Mouse (Mus musculus) regulatory T cell (primary cell): Measurements from ENCODE around the gene Hmox2.
"Not testable (repeated sequence)": the region's sequence is repeated elsewhere in the genome, so short reads cannot be mapped to it uniquely, and the experiment has no call there.

Experiments used
- in situ Hi-C: fragments of 300-600 bp; cut with MboI, MseI; formaldehyde crosslinking; loops from one replicate; pipeline ENCODE4 v1.15.1; 2025; ENCODE audit warnings: high pct_unique_total_duplicates

Gene Hmox2

GRCm38 (mm10) chr16:4725780-4726527 lies at the start of gene Hmox2:
Hmox2 (plus strand) TSS chr16:4726361.
- in situ Hi-C loops, result no loop called here

GRCm38 (mm10) chr16:4676836-4677235 lies 49.3 kb upstream of the Hmox2 start:
- in situ Hi-C loops, result no loop called here

DNA sequence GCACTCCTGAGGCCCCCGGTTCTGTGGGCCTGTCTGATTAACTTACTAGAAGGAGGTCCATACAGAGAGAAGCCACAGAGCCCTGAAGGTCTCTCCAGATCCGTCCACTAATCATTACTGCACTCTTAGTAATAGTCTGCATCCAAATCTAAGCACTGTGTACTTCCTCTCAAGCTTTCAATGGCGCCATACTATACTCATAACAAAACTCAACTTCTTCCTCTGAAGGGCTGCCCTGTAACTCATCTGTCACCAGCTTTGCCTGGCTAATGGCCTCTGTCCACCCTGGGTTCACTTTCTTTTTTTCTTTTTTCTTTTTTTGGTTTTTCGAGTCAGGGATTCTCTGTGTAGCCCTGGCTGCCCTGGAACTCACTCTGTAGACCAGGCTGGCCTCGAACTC lies 48.1 kb upstream of the Hmox2 start:
- in situ Hi-C loops, result no loop called here

DNA sequence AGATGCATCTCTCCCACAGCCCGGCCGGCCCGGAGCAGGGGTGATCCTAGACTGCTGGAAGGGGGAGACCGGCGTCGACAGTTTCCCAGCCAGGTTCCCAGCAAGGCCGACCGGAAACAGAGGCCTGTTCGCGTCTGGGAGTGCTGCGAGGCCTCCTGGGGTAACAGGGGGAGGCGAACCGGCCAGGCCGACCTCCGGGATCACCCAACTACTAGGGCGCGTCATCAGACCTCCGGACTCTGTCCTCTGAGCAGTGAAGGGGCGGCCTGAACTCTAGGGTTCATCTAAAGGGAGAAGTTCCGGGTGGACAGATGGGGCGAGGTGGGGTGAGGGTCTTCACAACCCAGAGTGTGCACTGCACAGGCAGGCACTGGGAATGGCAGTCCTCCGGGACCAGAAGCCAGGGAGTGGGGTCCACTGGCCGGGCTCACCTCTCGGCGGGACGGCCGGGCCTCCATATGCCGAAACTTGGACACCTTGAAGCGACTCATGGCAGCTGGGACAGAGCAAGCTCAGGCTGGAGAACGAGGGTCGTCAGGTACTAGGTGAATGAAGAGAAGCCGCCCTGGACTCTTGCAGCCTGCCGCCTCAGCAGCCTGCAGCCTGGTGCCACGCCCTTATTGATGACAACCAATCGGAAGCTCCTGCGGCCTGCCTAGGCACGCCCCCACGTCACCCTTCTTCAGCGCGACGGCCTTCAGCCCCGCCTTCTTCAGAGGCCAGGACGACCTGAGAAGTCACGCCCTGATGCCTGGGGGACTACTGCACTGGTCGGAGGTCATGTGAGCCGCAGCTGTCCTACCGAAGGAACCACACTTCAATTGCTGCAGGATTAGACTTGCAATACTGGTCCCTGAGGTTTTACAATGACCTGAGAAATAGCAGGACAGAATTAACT lies 46.8 kb upstream of the Hmox2 start, which contains the start of gene Coro7:
TSS of gene Coro7 (minus strand) at position 657 of the 898 bp plus-strand sequence.
- in situ Hi-C loops, result no loop called here

DNA sequence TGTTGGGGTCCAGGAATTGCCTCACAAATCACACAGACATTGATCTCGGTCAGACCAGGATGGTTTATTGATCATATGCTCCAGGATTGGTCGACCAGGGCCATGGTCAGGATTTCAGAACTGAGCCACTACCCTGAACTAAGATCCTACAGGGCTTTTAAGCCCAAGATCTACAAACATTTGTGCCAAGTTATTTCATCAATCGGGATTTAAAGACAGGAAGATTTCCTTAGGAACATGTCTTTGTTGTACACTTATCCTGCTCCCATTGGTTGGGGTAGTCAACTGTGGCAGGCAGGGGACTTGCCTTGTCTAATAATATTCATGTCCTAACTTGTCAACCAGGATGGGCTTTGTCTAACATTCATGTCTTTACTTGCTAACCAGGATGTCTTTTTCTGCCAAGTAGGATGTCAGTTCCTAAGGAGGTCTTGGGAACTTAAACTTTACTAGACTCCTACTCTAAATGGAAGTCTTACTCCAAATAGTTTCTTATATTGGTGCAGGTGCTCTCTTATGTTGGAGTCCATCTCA lies 45.2 kb upstream of the Hmox2 start:
- in situ Hi-C loops, result not testable (repeated sequence)

DNA sequence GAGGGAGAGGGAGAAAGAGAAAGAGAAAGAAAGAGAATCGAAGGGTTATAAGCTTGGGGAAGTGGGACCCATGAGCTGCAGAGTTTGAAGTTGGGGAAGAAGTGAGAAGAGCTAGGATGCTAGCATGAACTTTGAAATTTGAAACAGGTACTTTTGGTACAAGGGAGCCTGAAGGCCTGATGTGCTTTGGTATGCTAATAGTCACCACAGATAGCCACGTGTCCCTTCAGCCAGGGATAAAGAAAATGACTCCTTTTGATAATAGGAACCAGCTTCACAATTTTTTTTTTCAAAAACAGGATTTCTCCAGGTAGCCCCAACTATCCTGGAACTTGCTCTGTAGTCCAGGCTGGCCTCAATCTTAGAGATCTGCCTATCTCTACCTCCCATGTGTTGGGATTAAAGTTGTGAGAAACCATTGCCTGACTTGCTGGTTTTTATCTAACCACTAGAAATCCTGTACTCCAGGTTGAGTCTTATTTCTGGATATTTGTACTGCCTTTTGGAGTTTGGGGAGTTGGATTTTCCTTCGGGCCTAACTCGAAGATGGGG lies 43.5 kb upstream of the Hmox2 start:
- in situ Hi-C loops, result no loop called here

GRCm38 (mm10) chr16:4683193-4683580 lies 43.0 kb upstream of the Hmox2 start:
- in situ Hi-C loops, result no loop called here

DNA sequence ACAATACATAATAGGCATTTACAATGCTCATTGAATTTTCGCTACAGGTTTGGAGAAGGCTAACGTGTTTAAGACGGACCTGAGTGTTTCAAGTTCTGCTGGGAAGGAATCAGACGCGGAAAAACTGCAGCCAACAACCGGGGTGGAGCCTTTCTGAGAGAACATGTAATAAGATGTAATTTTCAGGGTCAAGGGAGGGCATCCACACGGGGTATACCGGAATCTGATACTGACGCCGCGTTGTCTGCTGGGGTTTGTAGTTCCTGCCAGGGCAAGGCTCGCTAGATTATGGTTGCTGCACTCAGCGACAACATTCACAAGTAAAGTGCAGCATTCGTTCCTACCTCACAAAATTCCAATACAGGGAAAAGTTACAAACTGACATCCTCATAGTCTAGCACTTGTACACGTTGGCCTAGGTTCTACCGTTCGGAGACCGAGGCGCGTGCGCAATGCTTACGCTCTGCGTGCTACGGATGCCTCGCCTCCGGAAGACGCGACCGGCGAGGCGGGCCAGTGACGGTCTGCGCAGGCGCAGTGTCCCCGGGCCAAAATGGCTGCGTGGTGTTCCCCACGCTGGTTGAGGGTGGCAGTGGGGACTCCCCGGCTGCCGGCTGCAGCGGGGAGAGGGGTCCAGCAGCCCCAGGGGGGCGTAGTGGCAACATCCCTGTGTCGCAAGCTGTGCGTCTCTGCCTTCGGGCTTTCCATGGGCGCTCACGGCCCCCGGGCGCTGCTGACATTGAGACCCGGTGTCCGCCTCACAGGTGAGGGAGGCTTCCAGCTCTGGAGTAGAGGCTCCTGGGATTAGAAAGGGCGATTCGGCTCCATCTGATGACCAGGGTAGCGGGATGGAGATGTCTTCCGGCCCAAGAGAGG lies 42.3 kb upstream of the Hmox2 start:
- in situ Hi-C loops, result no loop called here

- in situ Hi-C loops, result no loop called here
Observed at GRCm38 (mm10) chr16:4684457-4684791, 41.7 kb upstream of the Hmox2 start.

GRCm38 (mm10) chr16:4689371-4689770 lies 36.8 kb upstream of the Hmox2 start:
- in situ Hi-C loops, result not testable (repeated sequence)

GRCm38 (mm10) chr16:4701211-4701610 lies 24.9 kb upstream of the Hmox2 start:
- in situ Hi-C loops, result no loop called here

DNA sequence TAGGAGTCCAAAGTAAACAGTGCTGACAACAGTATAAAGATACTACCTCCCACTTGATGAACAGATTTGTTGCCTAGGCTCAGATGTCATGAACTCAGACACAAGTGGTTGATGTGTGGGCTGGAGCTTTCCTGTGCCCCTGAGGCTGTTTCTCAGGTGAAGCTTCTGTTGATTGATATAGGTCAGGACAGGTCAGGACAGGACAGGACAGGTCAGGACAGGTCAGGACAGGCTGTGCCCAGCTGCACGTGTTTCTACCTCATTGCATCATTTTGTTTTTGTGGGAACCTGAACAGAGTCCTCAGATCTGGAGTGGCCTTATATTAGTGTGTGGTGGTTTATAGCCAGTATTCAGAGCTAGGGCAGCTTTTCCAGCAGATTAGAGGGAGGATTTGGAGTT lies 23.5 kb upstream of the Hmox2 start:
- in situ Hi-C loops, result no loop called here

DNA sequence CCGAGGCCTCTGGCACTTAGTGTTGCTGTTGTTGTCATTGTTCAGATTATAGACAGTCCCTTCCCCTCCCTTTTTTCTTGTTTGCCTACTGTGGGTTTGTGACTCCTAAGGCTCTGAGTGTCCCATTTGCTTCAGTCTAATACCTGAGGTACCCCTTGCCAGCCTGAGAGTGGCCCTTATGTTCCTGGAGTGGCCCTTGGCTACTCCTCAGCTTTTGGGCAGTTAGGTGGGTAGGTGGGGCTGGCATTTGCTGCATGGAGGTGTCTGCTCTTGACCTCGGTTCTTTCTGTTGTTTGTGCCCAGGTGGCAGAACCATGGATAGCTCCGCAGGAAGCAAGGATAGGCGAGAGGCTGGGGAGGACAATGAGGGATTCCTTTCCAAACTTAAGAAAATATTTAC lies 20.6 kb upstream of the Hmox2 start:
- in situ Hi-C loops, result no loop called here

DNA sequence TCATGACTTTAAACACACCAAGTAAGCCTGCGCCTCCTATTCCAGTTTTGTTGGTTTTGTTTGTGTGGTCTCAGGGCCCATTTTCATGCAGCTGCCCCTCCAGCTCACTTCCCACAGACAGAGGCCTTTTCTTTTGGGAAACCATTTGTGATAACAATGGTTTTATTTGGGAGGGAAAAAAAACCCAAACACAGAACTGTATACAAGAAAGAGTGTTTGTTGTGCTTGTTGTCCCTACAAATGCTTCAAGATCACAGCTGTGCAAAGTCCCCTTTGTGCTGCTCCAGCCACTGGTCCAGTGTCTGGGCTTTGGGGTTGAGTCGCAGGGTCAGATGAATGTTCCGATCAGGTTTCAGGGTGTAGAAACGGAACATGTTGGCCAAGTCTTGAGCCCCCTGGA lies 15.0 kb upstream of the Hmox2 start:
- in situ Hi-C loops, result no loop called here

DNA sequence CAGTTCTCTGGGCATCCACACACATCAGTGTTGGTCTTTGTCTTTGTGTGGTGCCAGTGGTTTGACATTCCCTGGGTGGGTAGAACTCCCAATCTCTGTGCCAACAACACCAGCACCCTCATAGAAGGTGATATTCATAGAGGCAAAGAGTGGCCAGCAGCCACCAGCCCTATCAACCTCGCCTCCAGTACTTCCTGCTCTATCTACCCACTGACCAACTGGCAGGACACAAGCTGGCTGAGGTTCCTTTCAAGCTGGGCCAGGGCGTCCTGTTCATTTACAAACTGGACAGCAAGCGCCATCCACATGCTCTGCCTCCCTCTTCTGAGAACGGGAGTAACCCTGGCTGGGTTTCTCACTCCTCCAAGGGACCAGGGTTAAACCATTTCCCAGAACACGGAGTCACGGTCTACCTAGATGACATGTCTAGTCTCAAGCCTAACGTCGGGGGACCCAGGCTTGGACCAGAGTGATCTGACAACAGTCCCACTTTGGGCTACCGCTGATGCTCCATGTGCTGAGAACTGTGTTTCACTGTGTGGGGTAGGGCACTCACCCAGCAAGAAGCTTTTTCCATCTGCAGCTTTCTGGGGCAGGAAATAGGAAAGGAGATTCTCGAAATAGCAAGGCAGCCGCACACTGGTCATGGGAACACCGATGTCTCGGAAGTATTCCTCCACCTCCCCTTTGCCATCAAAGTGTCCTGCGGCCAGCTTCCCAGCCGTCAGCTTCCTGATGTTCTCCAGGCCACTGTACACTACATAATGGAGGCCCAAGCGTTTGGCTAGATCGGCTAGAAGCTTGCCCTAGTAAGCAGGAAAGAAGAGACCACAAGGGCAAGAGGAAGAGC lies 12.1 kb upstream of the Hmox2 start:
- in situ Hi-C loops, result no loop called here

- in situ Hi-C loops, result loop anchor here (5.0 kb wide), 1 partner anchor 54 kb away; no protein-coding TSS in a partner anchor
Observed at GRCm38 (mm10) chr16:4717866-4718265, 8.3 kb upstream of the Hmox2 start.

- in situ Hi-C loops, result loop anchor here (5.0 kb wide), 1 partner anchor 53 kb away; no protein-coding TSS in a partner anchor
Observed at GRCm38 (mm10) chr16:4718753-4719518, 7.2 kb upstream of the Hmox2 start, which contains the start of gene Nmral1. Nmral1 (minus strand) TSS chr16:4719356.

DNA sequence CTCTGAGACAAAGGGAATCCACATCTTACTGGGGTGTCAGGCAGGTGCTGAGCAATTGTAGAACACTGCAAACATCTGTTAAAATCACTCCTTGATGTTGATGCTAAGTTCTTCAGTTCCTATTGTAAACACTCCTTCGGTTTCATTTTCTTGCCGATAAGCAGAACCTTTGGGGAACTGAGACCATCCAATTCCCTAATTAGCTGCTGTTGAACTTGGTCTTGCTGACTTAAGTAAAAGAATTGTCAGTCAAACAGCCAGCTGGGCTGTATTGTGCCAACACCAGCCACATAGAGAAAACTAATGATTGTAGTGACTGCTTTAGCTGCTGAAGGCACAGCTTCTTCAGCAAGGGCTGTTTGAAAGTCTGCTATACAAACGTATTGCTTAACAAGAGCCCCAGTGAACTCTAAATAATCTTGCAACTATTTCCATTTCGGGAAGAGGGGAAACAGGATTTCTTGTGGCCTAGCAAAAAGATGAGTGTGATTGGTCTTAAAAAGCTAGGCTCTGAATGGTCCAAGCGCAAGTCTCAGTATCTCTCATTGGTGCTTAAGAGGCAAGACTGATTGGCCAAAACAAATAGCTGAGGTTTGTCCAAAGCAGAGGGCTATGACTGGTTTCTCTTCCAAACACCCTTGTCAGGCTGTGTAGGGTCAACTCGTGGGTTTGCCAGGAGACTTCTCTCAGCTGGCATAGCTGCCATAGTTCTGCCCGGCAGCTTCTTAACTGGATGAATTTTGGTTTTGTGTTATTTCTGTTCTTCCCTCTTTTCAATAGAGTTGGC lies 3.8 kb upstream of the Hmox2 start:
- in situ Hi-C loops, result no loop called here

DNA sequence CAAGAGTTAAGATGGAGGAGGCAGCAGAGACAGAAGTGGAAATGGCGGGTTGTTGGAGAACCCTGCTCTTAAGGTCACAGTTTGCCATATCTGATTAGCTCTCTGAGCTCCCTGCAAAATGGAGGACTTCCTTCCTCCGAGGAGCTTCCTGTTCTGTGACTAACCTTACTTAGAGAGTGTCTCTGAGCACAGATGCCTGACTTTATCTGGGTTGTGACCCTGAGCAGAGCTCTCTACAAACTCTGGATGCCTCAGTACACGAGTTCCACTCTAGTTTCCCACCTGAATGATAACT lies 3.3 kb upstream of the Hmox2 start:
- in situ Hi-C loops, result no loop called here
